Mouse (Mus musculus) ES-E14 (cell line): ENCODE results near the gene Cebpa. TPM values are rescaled to one million over a fixed set of nuclear protein-coding genes. Genes with fewer than 3 reads are reported as not detected.
A peak's percentile ranks its signal among the peaks of the same experiment; 100 is the strongest.

ENCODE experiments used
- DNase-seq: peaks from one replicate; pipeline ENCODE4 v3.0.0-alpha.2; 2013; ENCODE audit warnings: low read depth, low spot score
- H3K27ac ChIP-seq: 2 replicates; pipeline ENCODE4 v1.5.1; 2012; ENCODE audit warnings: low read depth, mild to moderate bottlenecking, low read length, moderate library complexity, mixed read lengths; ENCODE audit not compliant: poor library complexity, insufficient read depth, severe bottlenecking
- H3K36me3 ChIP-seq: 2 replicates; pipeline ENCODE4 v1.6.1; 2012; ENCODE audit warnings: mild to moderate bottlenecking, low read length, moderate library complexity, mixed read lengths; ENCODE audit not compliant: control insufficient read depth, poor library complexity, insufficient read depth, severe bottlenecking
- H3K4me1 ChIP-seq, 2 experiments: fragments of 150-350 bp in 1 of 2; sonication (generic) in 1 of 2; 2 replicates each; pipeline ENCODE4 v1.6.1; 2012; ENCODE audit warnings: low read length in 2 of 2, mild to moderate bottlenecking in 1 of 2, mixed read lengths in 1 of 2; ENCODE audit not compliant: control insufficient read depth in 2 of 2, insufficient read depth in 2 of 2, poor library complexity in 1 of 2
- H3K4me3 ChIP-seq, 2 experiments: fragments of 150-350 bp in 1 of 2; sonication (generic) in 1 of 2; 2 replicates each; pipeline ENCODE4 v1.5.1; 2012; ENCODE audit warnings: low read length in 2 of 2, low read depth in 1 of 2, mild to moderate bottlenecking in 1 of 2, mixed read lengths in 1 of 2; ENCODE audit not compliant: insufficient read depth in 1 of 2, poor library complexity in 1 of 2, severe bottlenecking in 1 of 2
- H3K9ac ChIP-seq: 2 replicates; pipeline ENCODE4 v1.6.1; 2012; ENCODE audit warnings: low read depth, mild to moderate bottlenecking, low read length, mixed read lengths; ENCODE audit not compliant: poor library complexity, insufficient read depth, severe bottlenecking
- H3K9me3 ChIP-seq: fragments of 150-350 bp; sonication (generic); 2 replicates; pipeline ENCODE4 v1.6.1; 2012; ENCODE audit warnings: low read depth, mild to moderate bottlenecking, low read length; ENCODE audit not compliant: control insufficient read depth, insufficient read depth
- CHD2 ChIP-seq: IDR thresholded peaks from 2 replicates; pipeline ENCODE4 v1.6.1; 2014; ENCODE audit warnings: mild to moderate bottlenecking, low read depth, low read length, inconsistent platforms
- HCFC1 ChIP-seq: IDR thresholded peaks from 2 replicates; pipeline ENCODE4 v1.6.1; 2012; ENCODE audit warnings: low read length, inconsistent platforms, borderline replicate concordance; ENCODE audit not compliant: insufficient read depth
- MAFK ChIP-seq: IDR thresholded peaks from 2 replicates; pipeline ENCODE4 v1.6.1; 2014; ENCODE audit warnings: mild to moderate bottlenecking, low read depth, low read length, inconsistent platforms; ENCODE audit not compliant: insufficient read depth
- ZC3H11A ChIP-seq: IDR thresholded peaks from 2 replicates; pipeline ENCODE4 v1.6.1; 2012; ENCODE audit warnings: low read depth, mild to moderate bottlenecking, inconsistent platforms, low read length, borderline replicate concordance
- ZNF384 ChIP-seq: IDR thresholded peaks from 2 replicates; pipeline ENCODE4 v1.6.1; 2012; ENCODE audit warnings: low read depth, low read length, inconsistent platforms
- in situ Hi-C, 2 experiments: fragments of 600-800 bp; cut with MboI; formaldehyde crosslinking; loops; one replicate each; pipeline ENCODE4 v1.15.1; 2025; ENCODE audit warnings: low sequenced_read_pairs in 2 of 2, inconsistent platforms in 1 of 2; ENCODE audit not compliant: unreplicated experiment in 2 of 2
- total RNA-seq: library from RNA; depleted of rRNA; stranded (reverse); fragments of 300-350 nt; gene quantifications from 2 replicates; pipeline ENCODE4 v1.2.3, GENCODE M21; 2012; rRNA removed

Cebpa gene
- total RNA-seq, 1 experiment, result 2.5 TPM

DNA sequence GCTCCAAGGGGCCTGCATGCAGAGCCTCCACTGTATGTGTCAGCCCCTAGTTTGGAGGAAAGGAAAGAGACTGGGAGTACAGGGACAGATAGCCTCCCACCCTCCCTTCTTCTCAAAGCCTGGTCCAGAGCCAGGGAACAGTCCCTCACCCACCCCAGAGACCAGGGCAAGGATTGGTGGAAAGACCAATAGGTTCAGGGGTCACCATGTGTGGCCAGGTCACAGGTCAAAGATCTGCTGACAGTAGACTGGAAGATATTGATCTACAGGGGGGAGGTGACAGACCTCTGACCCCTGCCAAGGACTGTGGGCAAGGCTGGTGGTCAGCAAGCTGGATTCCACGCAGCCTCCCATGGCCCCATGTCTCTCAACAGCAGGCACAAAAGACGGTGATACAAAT, 48.8 kb downstream of the Cebpa start:
- no peak for DNase-seq
- no peaks in the 10 kb centered on the region for H3K9me3 ChIP-seq
- no peak overlapping the region for H3K9ac ChIP-seq
- H3K36me3 ChIP-seq, result no peaks in the 10 kb centered on the region
- H3K27ac ChIP-seq, result no peak overlapping the region
- no peak overlapping the region for H3K4me3 ChIP-seq
- TF ChIP-seq ZC3H11A, result no peak
- TF ChIP-seq MAFK, result no peak
- TF ChIP-seq HCFC1, result no peak
- TF ChIP-seq CHD2, result no peak
- no peak for TF ChIP-seq ZNF384
- in situ Hi-C loops, result loop anchor here in 1 of 2 experiments (25.0 kb wide), 1 partner anchor 331 kb away; no protein-coding TSS in a partner anchor
- H3K4me1 ChIP-seq, result 0 out of 4 replicates have a peak, but pooled peaks cover 0 to 2% of the 10 kb centered on the region in 2 experiments

GRCm38 (mm10) chr7:35169341-35169740, 50.2 kb downstream of the Cebpa start:
- in situ Hi-C loops, result loop anchor here in 1 of 2 experiments (25.0 kb wide), 1 partner anchor 332 kb away; no protein-coding TSS in a partner anchor
- Histone ChIP-seq H3K9me3 (no peaks in the 10 kb centered on the region), H3K27ac (no peak overlapping the region), H3K4me1 (0 out of 4 replicates have a peak, but pooled peaks cover 0 to 2% of the 10 kb centered on the region in 2 experiments), H3K4me3 (no peak overlapping the region), H3K9ac (no peak overlapping the region), H3K36me3 (no peaks in the 10 kb centered on the region)
- TF ChIP-seq ZC3H11A (peak; percentile 31; the same call in 1 of the 2 replicates), HCFC1 (no peak)
- peak; percentile 78 for DNase-seq

Other genes with a start within 250 kb of the Cebpa start
- gene Pepd, start 206.9 kb upstream of the Cebpa start, total RNA-seq, result 49.6 and 53.9 TPM in 2 replicates
- gene Cebpg, start 62.7 kb upstream of the Cebpa start, total RNA-seq, result 12.8 and 14.0 TPM in 2 replicates
- 0.26 TPM in 1 of 2 replicates, not detected in the other for gene Slc7a10, start 67.1 kb downstream of the Cebpa start, total RNA-seq
- 3.1 and 3.7 TPM in 2 replicates for gene Lrp3, start 96.2 kb downstream of the Cebpa start, total RNA-seq
- gene Gpatch1, start 199.1 kb downstream of the Cebpa start, total RNA-seq, result 10.6 and 11.0 TPM in 2 replicates
- gene Rhpn2, start 214.9 kb downstream of the Cebpa start, total RNA-seq, result 12.6 and 12.7 TPM in 2 replicates